Mouse (Mus musculus) midbrain, embryonic 16.5 days (tissue): ENCODE measurements at regions not wholly inside any gene's neighbourhood (a gene's known extent, or its start where the extent isn't known, plus 50 kb on each side); places are given as distances from the start of the nearest gene placed in this dataset.

ENCODE experiments used
- ATAC-seq: fragments of 200-750 bp; cut with Nextera tagmentation; 2 replicates; pipeline ENCODE4 v1.8.0; 2017; ENCODE audit warnings: moderate TSS enrichment
- H3K27ac ChIP-seq: fragments of 300-500 bp; sonication (generic); 2 replicates; pipeline ENCODE4 v1.5.1; 2014; ENCODE audit warnings: mild to moderate bottlenecking, low read length, mixed read lengths
- H3K27me3 ChIP-seq: fragments of 300-500 bp; sonication (generic); 2 replicates; pipeline ENCODE4 v1.6.1; 2014; ENCODE audit warnings: low read depth, low read length, mixed read lengths; ENCODE audit not compliant: control insufficient read depth, insufficient read depth
- H3K36me3 ChIP-seq: fragments of 300-500 bp; sonication (generic); 2 replicates; pipeline ENCODE4 v1.6.1; 2014; ENCODE audit warnings: mild to moderate bottlenecking, low read length, moderate library complexity, mixed read lengths; ENCODE audit not compliant: control insufficient read depth, insufficient read depth
- H3K4me1 ChIP-seq: fragments of 300-500 bp; sonication (generic); 2 replicates; pipeline ENCODE4 v1.6.1; 2014; ENCODE audit warnings: mild to moderate bottlenecking, low read length, mixed read lengths; ENCODE audit not compliant: control insufficient read depth, insufficient read depth
- H3K4me2 ChIP-seq: fragments of 300-500 bp; sonication (generic); 2 replicates; pipeline ENCODE4 v1.6.1; 2014; ENCODE audit warnings: mild to moderate bottlenecking, low read length, mixed read lengths
- H3K4me3 ChIP-seq: fragments of 300-500 bp; sonication (generic); 2 replicates; pipeline ENCODE4 v1.5.1; 2014; ENCODE audit warnings: low read depth, mild to moderate bottlenecking, low read length, moderate library complexity, mixed read lengths
- H3K9ac ChIP-seq: fragments of 300-500 bp; sonication (generic); 2 replicates; pipeline ENCODE4 v1.6.1; 2014; ENCODE audit warnings: low read depth, low read length, mixed read lengths
- H3K9me3 ChIP-seq: fragments of 300-500 bp; sonication (generic); replicated peaks from 2 replicates; pipeline ENCODE4 v1.6.1; 2014; ENCODE audit warnings: mild to moderate bottlenecking, low read length, mixed read lengths; ENCODE audit not compliant: control insufficient read depth, poor library complexity, severe bottlenecking
- WGBS: fragments of 180-500 bp; shearing (Covaris S2); extraction: QIAGEN DNeasy Blood & Tissue Kit; methylation state at CpG from one replicate; pipeline ENCODE4 v1.1.7; 2014; 5-methylcytosine and 5-hydroxymethylcytosine counted together

GRCm38 (mm10) chr4:55148380-55148779 is 201.5 kb upstream of the Rad23b start:
- Histone ChIP-seq H3K4me1 (0 out of 2 replicates have a peak, but pooled peaks cover 2% of the 10 kb centered on the region), H3K9ac (no peak overlapping the region), H3K36me3 (no peaks in the 10 kb centered on the region), H3K4me3 (no peak overlapping the region), H3K27me3 (no peaks in the 10 kb centered on the region), H3K27ac (no peak overlapping the region), H3K9me3 (no peaks in the 10 kb centered on the region), H3K4me2 (no peak overlapping the region)
- no peak for ATAC-seq
- WGBS: 57% methylated on average over 1 of the region's 1 CpGs

- no peaks in the 10 kb centered on the region for H3K36me3 ChIP-seq
- no peak overlapping the region for H3K4me3 ChIP-seq
- no peak for ATAC-seq
- no peaks in the 10 kb centered on the region for H3K9me3 ChIP-seq
- H3K27me3 ChIP-seq: no peaks in the 10 kb centered on the region
- H3K9ac ChIP-seq: no peak overlapping the region
- 87% methylated on average over 3 of the region's 3 CpGs for WGBS
- no peaks in the 10 kb centered on the region for H3K4me1 ChIP-seq
- H3K4me2 ChIP-seq: no peak overlapping the region
- no peak overlapping the region for H3K27ac ChIP-seq
These were observed 195.3 kb upstream of the Rad23b start for GRCm38 (mm10) chr4:55154556-55154955.

GRCm38 (mm10) chr4:55158166-55158739 is 191.6 kb upstream of the Rad23b start:
- 90% methylated on average over 6 of the region's 6 CpGs for WGBS
- H3K4me3 ChIP-seq: no peak overlapping the region
- H3K36me3 ChIP-seq: no peaks in the 10 kb centered on the region
- no peak overlapping the region for H3K9ac ChIP-seq
- no peaks in the 10 kb centered on the region for H3K27me3 ChIP-seq
- no peaks in the 10 kb centered on the region for H3K9me3 ChIP-seq
- ATAC-seq: no peak
- H3K4me2 ChIP-seq: no peak overlapping the region
- H3K4me1 ChIP-seq: no peaks in the 10 kb centered on the region
- no peak overlapping the region for H3K27ac ChIP-seq

GRCm38 (mm10) chr4:55166266-55166665 is 183.6 kb upstream of the Rad23b start:
- Histone ChIP-seq H3K36me3 (no peaks in the 10 kb centered on the region), H3K27ac (no peak overlapping the region), H3K4me1 (no peaks in the 10 kb centered on the region), H3K9me3 (no peaks in the 10 kb centered on the region), H3K27me3 (no peaks in the 10 kb centered on the region), H3K4me2 (no peak overlapping the region), H3K4me3 (no peak overlapping the region), H3K9ac (no peak overlapping the region)
- WGBS: 95% methylated on average over 6 of the region's 6 CpGs
- no peak for ATAC-seq

- no peaks in the 10 kb centered on the region for H3K4me1 ChIP-seq
- 84% methylated on average over 7 of the region's 7 CpGs for WGBS
- H3K27ac ChIP-seq: no peak overlapping the region
- H3K27me3 ChIP-seq: no peaks in the 10 kb centered on the region
- H3K9ac ChIP-seq: no peak overlapping the region
- H3K4me2 ChIP-seq: no peak overlapping the region
- ATAC-seq: no peak
- H3K4me3 ChIP-seq: no peak overlapping the region
- no peaks in the 10 kb centered on the region for H3K36me3 ChIP-seq
- H3K9me3 ChIP-seq: no peaks in the 10 kb centered on the region
These were observed 180.8 kb upstream of the Rad23b start for GRCm38 (mm10) chr4:55169063-55169462.

- Histone ChIP-seq H3K36me3 (no peaks in the 10 kb centered on the region), H3K4me3 (no peak overlapping the region), H3K4me1 (no peaks in the 10 kb centered on the region), H3K4me2 (no peak overlapping the region), H3K9ac (no peak overlapping the region), H3K9me3 (no peaks in the 10 kb centered on the region), H3K27ac (no peak overlapping the region), H3K27me3 (no peaks in the 10 kb centered on the region)
- WGBS: 90% methylated on average over 6 of the region's 6 CpGs
- no peak for ATAC-seq
These were observed 177.4 kb upstream of the Rad23b start for GRCm38 (mm10) chr4:55172334-55172891.

GRCm38 (mm10) chr4:55176026-55176425 is 173.8 kb upstream of the Rad23b start:
- Histone ChIP-seq H3K4me2 (no peak overlapping the region), H3K4me3 (no peak overlapping the region), H3K9ac (no peak overlapping the region), H3K36me3 (no peaks in the 10 kb centered on the region), H3K9me3 (no peaks in the 10 kb centered on the region), H3K4me1 (no peaks in the 10 kb centered on the region), H3K27ac (no peak overlapping the region), H3K27me3 (no peaks in the 10 kb centered on the region)
- 63% methylated on average over 3 of the region's 3 CpGs for WGBS
- no peak for ATAC-seq

GRCm38 (mm10) chr4:55179456-55179855 is 170.4 kb upstream of the Rad23b start:
- WGBS: 62% methylated on average over 2 of the region's 2 CpGs
- H3K27me3 ChIP-seq: no peaks in the 10 kb centered on the region
- no peaks in the 10 kb centered on the region for H3K36me3 ChIP-seq
- no peaks in the 10 kb centered on the region for H3K9me3 ChIP-seq
- no peaks in the 10 kb centered on the region for H3K4me1 ChIP-seq
- ATAC-seq: no peak
- no peak overlapping the region for H3K4me2 ChIP-seq
- H3K9ac ChIP-seq: no peak overlapping the region
- no peak overlapping the region for H3K27ac ChIP-seq
- H3K4me3 ChIP-seq: no peak overlapping the region

- Histone ChIP-seq H3K4me2 (no peak overlapping the region), H3K27ac (no peak overlapping the region)
- no peak for ATAC-seq
These were observed 166.3 kb upstream of the Rad23b start for GRCm38 (mm10) chr4:55183519-55183918.

More at GRCm38 (mm10) chr4:55183519-55183918, 166.3 kb upstream of the Rad23b start:
- Histone ChIP-seq H3K4me1 (no peaks in the 10 kb centered on the region), H3K9ac (no peak overlapping the region), H3K36me3 (no peaks in the 10 kb centered on the region), H3K9me3 (no peaks in the 10 kb centered on the region), H3K4me3 (no peak overlapping the region), H3K27me3 (no peaks in the 10 kb centered on the region)
- WGBS: 75% methylated on average over 3 of the region's 3 CpGs
